Mouse (Mus musculus) cortical plate, adult 2 months (tissue): ENCODE results near the gene Slc22a23.

Experiments used
- CTCF ChIP-seq: fragments of 200-500 bp; IDR thresholded peaks from 2 replicates; pipeline ENCODE4 v1.5.1; 2011; ENCODE audit warnings: mild to moderate bottlenecking, control low read depth, low read length; ENCODE audit not compliant: insufficient read depth; ENCODE audit errors: extremely low read depth
- POLR2A ChIP-seq: fragments of 200-500 bp; IDR thresholded peaks from 2 replicates; pipeline ENCODE4 v1.6.1; 2011; ENCODE audit warnings: mild to moderate bottlenecking, low read length, control low read depth; ENCODE audit not compliant: insufficient read depth; ENCODE audit errors: extremely low read depth

GRCm38 (mm10) chr13:34151425-34151824 lies 193.6 kb downstream of the Slc22a23 start:
- TF ChIP-seq POLR2A (no peak), CTCF (no peak)
